Mouse (Mus musculus) gastrocnemius, adult 18-20 months (tissue): Measurements from ENCODE around the gene Rpap2. TPM values are rescaled to one million over a fixed set of nuclear protein-coding genes. Genes with fewer than 3 reads are reported as not detected.

Source experiments
- DNase-seq: peaks from one replicate; pipeline ENCODE4 v3.0.0; 2021; ENCODE audit warnings: low spot score
- total RNA-seq, 2 experiments: library from RNA; stranded (reverse); gene quantifications; 2 replicates each; pipeline ENCODE4 v1.2.3; 2021

Gene Rpap2
- total RNA-seq, 2 experiments from 2014 or later = 11.9 to 12.5 TPM

- no peak for DNase-seq
These were observed 87.2 kb downstream of the Rpap2 start for GRCm38 (mm10) chr5:107684380-107684779.

- DNase-seq = no peak
These were observed 90.0 kb downstream of the Rpap2 start for GRCm38 (mm10) chr5:107687161-107687560.

GRCm38 (mm10) chr5:107687592-107688498, 90.7 kb downstream of the Rpap2 start:
- DNase-seq = peak; percentile 21

- no peak for DNase-seq
These were observed 91.3 kb downstream of the Rpap2 start for GRCm38 (mm10) chr5:107688499-107688866.

GRCm38 (mm10) chr5:107695019-107695418, 97.8 kb downstream of the Rpap2 start:
- no peak for DNase-seq

- DNase-seq = no peak
These were observed 101.7 kb downstream of the Rpap2 start for GRCm38 (mm10) chr5:107698888-107699287.

GRCm38 (mm10) chr5:107700873-107701272, 103.7 kb downstream of the Rpap2 start:
- DNase-seq = no peak

GRCm38 (mm10) chr5:107701658-107702057, 104.5 kb downstream of the Rpap2 start:
- DNase-seq = no peak

- no peak for DNase-seq
These were observed 106.1 kb downstream of the Rpap2 start for GRCm38 (mm10) chr5:107703207-107703763.

- DNase-seq = no peak
These were observed 108.6 kb downstream of the Rpap2 start for GRCm38 (mm10) chr5:107705756-107706155.

- no peak for DNase-seq
These were observed 109.1 kb downstream of the Rpap2 start for GRCm38 (mm10) chr5:107706262-107706661.

- DNase-seq = no peak
These were observed 111.1 kb downstream of the Rpap2 start for GRCm38 (mm10) chr5:107708124-107708797.

Other genes starting within 250 kb of the Rpap2 start
- under 1 TPM; 0.24 to 0.89 TPM for gene Ephx4, start 194.6 kb upstream of the Rpap2 start, total RNA-seq
- not detected for gene Lpcat2b, start 165.8 kb upstream of the Rpap2 start, total RNA-seq
- 1 to 10 TPM; 6.8 to 7.4 TPM for gene Btbd8, start 159.4 kb upstream of the Rpap2 start, total RNA-seq
- not detected for gene Gm42669, start 89.8 kb upstream of the Rpap2 start, total RNA-seq
- under 1 TPM in 1 of 2 experiments, not detected in 1; 0.05 TPM for gene 1700028K03Rik, start 62.7 kb upstream of the Rpap2 start, total RNA-seq
- 1 to 10 TPM; 4.7 to 6.5 TPM for gene Glmn, start 515 bp downstream of the Rpap2 start, total RNA-seq
- gene Gfi1, start 128.7 kb downstream of the Rpap2 start, total RNA-seq = not detected
- not detected for gene Ube2d2b, start 232.7 kb downstream of the Rpap2 start, total RNA-seq